Mouse (Mus musculus) macrophage (primary cell): ENCODE measurements around the gene Itga2b. TPM values are rescaled to one million over a fixed set of nuclear protein-coding genes. Genes with fewer than 3 reads are reported as not detected.
A peak's percentile ranks its signal among the peaks of the same experiment; 100 is the strongest.

Experiments
- H3K27ac ChIP-seq: fragments of 350-480 bp; formaldehyde crosslinking; 2 replicates; pipeline ENCODE4 v1.9.0; 2021
- H3K36me3 ChIP-seq: fragments of 350-480 bp; formaldehyde crosslinking; 2 replicates; pipeline ENCODE4 v1.9.0; 2021; ENCODE audit errors: inconsistent target
- H3K4me3 ChIP-seq: fragments of 350-480 bp; formaldehyde crosslinking; 2 replicates; pipeline ENCODE4 v1.9.0; 2021; ENCODE audit errors: inconsistent target
- H3K79me2 ChIP-seq: fragments of 350-480 bp; formaldehyde crosslinking; 2 replicates; pipeline ENCODE4 v1.9.0; 2021; ENCODE audit errors: inconsistent target
- WGBS: methylation state at CpG from one replicate; pipeline ENCODE4 v1.1.7; 2026; ENCODE audit warnings: inconsistent platforms; ENCODE audit not compliant: missing documents; 5-methylcytosine and 5-hydroxymethylcytosine counted together
- polyA plus RNA-seq: library from polyadenylated mRNA; stranded (reverse); fragments of 250-400 nt; gene quantifications from 3 replicates; pipeline ENCODE4 v1.2.4, GENCODE M21; 2018; ENCODE audit warnings: inconsistent platforms

Gene Itga2b
- polyA plus RNA-seq, 1 experiment from 2014 or later, result 0.90 TPM

- Histone ChIP-seq H3K79me2 (peaks cover 45% of the 10 kb centered on the region), H3K27ac (no peak overlapping the region), H3K36me3 (peaks cover 37% of the 10 kb centered on the region), H3K4me3 (no peak overlapping the region)
- WGBS, result 93% methylated on average over 18 of the region's 18 CpGs
These were observed 34.0 kb downstream of the Itga2b start for GRCm38 (mm10) chr11:102435754-102436470.

GRCm38 (mm10) chr11:102434816-102435705, 34.9 kb downstream of the Itga2b start:
- peaks cover 52% of the 10 kb centered on the region for H3K79me2 ChIP-seq

GRCm38 (mm10) chr11:102434406-102434805, 35.5 kb downstream of the Itga2b start:
- peaks cover 37% of the 10 kb centered on the region for H3K36me3 ChIP-seq
- H3K27ac ChIP-seq, result no peak overlapping the region
- no peak overlapping the region for H3K4me3 ChIP-seq
- 24% methylated on average over 7 of the region's 7 CpGs for WGBS
- peaks cover 59% of the 10 kb centered on the region for H3K79me2 ChIP-seq

More at GRCm38 (mm10) chr11:102434816-102435705, 34.9 kb downstream of the Itga2b start:
- Histone ChIP-seq H3K27ac (no peak overlapping the region), H3K4me3 (no peak overlapping the region), H3K36me3 (peaks cover 37% of the 10 kb centered on the region)
- WGBS, result 94% methylated on average over 11 of the region's 11 CpGs

- H3K4me3 ChIP-seq, result peak overlapping the region; percentile 97; the same call in 1 of the 2 replicates
- H3K27ac ChIP-seq, result peak overlapping the region; percentile 99
- H3K36me3 ChIP-seq, result peaks cover 37% of the 10 kb centered on the region
- peaks cover 61% of the 10 kb centered on the region for H3K79me2 ChIP-seq
- 94% methylated on average over 5 of the region's 7 CpGs for WGBS
These were observed 36.1 kb downstream of the Itga2b start for GRCm38 (mm10) chr11:102433866-102434265.

GRCm38 (mm10) chr11:102432896-102433295, 37.0 kb downstream of the Itga2b start:
- Histone ChIP-seq H3K36me3 (peaks cover 37% of the 10 kb centered on the region), H3K4me3 (peak overlapping the region; percentile 97), H3K79me2 (peaks cover 69% of the 10 kb centered on the region), H3K27ac (peak overlapping the region; percentile 99)
- 58% methylated on average over 6 of the region's 6 CpGs for WGBS

GRCm38 (mm10) chr11:102432115-102432843, 37.6 kb downstream of the Itga2b start:
- WGBS, result under 1% methylated on average over 13 of the region's 16 CpGs
- peaks cover 75% of the 10 kb centered on the region for H3K79me2 ChIP-seq
- H3K27ac ChIP-seq, result peak overlapping the region; percentile 99

GRCm38 (mm10) chr11:102431728-102432114, 38.2 kb downstream of the Itga2b start:
- peaks cover 43% of the 10 kb centered on the region for H3K36me3 ChIP-seq
- H3K79me2 ChIP-seq, result peaks cover 81% of the 10 kb centered on the region
- peak overlapping the region; percentile 99 for H3K27ac ChIP-seq
- peak overlapping the region; percentile 97 for H3K4me3 ChIP-seq
- 37% methylated on average over 3 of the region's 3 CpGs for WGBS

More at GRCm38 (mm10) chr11:102432115-102432843, 37.6 kb downstream of the Itga2b start:
- peak overlapping the region; percentile 97 for H3K4me3 ChIP-seq
- peaks cover 38% of the 10 kb centered on the region for H3K36me3 ChIP-seq

- H3K36me3 ChIP-seq, result peaks cover 39% of the 10 kb centered on the region
- WGBS, result 0% methylated on average over 7 of the region's 7 CpGs
- H3K4me3 ChIP-seq, result peak overlapping the region; percentile 97
- H3K79me2 ChIP-seq, result peaks cover 87% of the 10 kb centered on the region
- H3K27ac ChIP-seq, result peak overlapping the region; percentile 99
These were observed 38.8 kb downstream of the Itga2b start for GRCm38 (mm10) chr11:102431018-102431645.

GRCm38 (mm10) chr11:102430121-102431017, 39.6 kb downstream of the Itga2b start, which contains the start of gene Grn:
Gene Grn (plus strand): TSS chr11:102430315.
- 0% methylated on average over 27 of the region's 29 CpGs for WGBS
- Histone ChIP-seq H3K79me2 (peaks cover 86% of the 10 kb centered on the region), H3K36me3 (peaks cover 31% of the 10 kb centered on the region), H3K27ac (peak within 1 kb of the TSS; percentile 99), H3K4me3 (peak within 1 kb of the TSS; percentile 97)

GRCm38 (mm10) chr11:102429551-102429950, 40.4 kb downstream of the Itga2b start:
- Histone ChIP-seq H3K36me3 (peaks cover 23% of the 10 kb centered on the region), H3K79me2 (peaks cover 78% of the 10 kb centered on the region), H3K27ac (peak overlapping the region; percentile 99), H3K4me3 (peak overlapping the region; percentile 97)
- WGBS, result 16% methylated on average over 3 of the region's 3 CpGs

GRCm38 (mm10) chr11:102428981-102429540, 40.9 kb downstream of the Itga2b start:
- Histone ChIP-seq H3K79me2 (peaks cover 73% of the 10 kb centered on the region), H3K36me3 (peaks cover 20% of the 10 kb centered on the region), H3K27ac (peak overlapping the region; percentile 99), H3K4me3 (peak overlapping the region; percentile 97)
- WGBS, result 9% methylated on average over 8 of the region's 8 CpGs

- WGBS, result 37% methylated on average over 8 of the region's 8 CpGs
- H3K27ac ChIP-seq, result peak overlapping the region; percentile 99
- H3K4me3 ChIP-seq, result no peak overlapping the region
- H3K36me3 ChIP-seq, result peaks cover 7% of the 10 kb centered on the region; the same call in 1 of the 2 replicates
- H3K79me2 ChIP-seq, result peaks cover 40% of the 10 kb centered on the region
These were observed 44.2 kb downstream of the Itga2b start for GRCm38 (mm10) chr11:102425555-102426316.
